17 mouse cellular contexts compared by ENCODE assay signal in genomic region chr11:77318478-77319118, GRCm38 (mm10).
"Had no signal": no experiment of that assay in that cellular context is flagged by ENCODE, and none has a peak within 500 bp of the region (broad histone marks: within the 10 kb centered on the region; RNA-seq: fewer than 3 reads in every experiment).

No protein-coding gene starts in this region.

- H3K9me3 ChIP-seq: heart, embryonic 13.5 days; heart, embryonic 15.5 days; hindbrain, embryonic 13.5 days; hindbrain, embryonic 15.5 days; limb, embryonic 13.5 days; limb, embryonic 15.5 days; liver, embryonic 12.5 days had no signal

- H3K4me3 ChIP-seq: gastrocnemius, adult 2 months; heart, adult 2 months; heart, embryonic 13.5 days; heart, embryonic 15.5 days; hindbrain, embryonic 13.5 days; hindbrain, embryonic 15.5 days; limb, embryonic 13.5 days; limb, embryonic 15.5 days; liver, embryonic 12.5 days had no signal

- DNase-seq: gastrocnemius, adult 2 months; gastrocnemius, postnatal 14 days; gastrocnemius, postnatal 36 days; kidney, adult 8-10 months; layer of hippocampus, postnatal 36 days; left cerebral cortex, postnatal 4 days had no signal

- H3K4me2 ChIP-seq: heart, embryonic 11.5 days; heart, embryonic 13.5 days; heart, embryonic 15.5 days; hindbrain, embryonic 13.5 days; hindbrain, embryonic 15.5 days; limb, embryonic 13.5 days; limb, embryonic 15.5 days; liver, embryonic 12.5 days had no signal

- H3K27me3 ChIP-seq: heart, embryonic 13.5 days; heart, embryonic 15.5 days; hindbrain, embryonic 13.5 days; hindbrain, embryonic 15.5 days; limb, embryonic 13.5 days; limb, embryonic 15.5 days; liver, embryonic 12.5 days had no signal

- H3K4me1 ChIP-seq: limb, embryonic 13.5 days; limb, embryonic 15.5 days had no signal

- ATAC-seq: hindbrain, postnatal 0 days; liver, embryonic 12.5 days had no signal

- H3K27ac ChIP-seq: heart, adult 2 months; heart, embryonic 13.5 days; heart, embryonic 15.5 days; hindbrain, embryonic 13.5 days; hindbrain, embryonic 15.5 days; hindbrain, postnatal 0 days; limb, embryonic 13.5 days; limb, embryonic 15.5 days; liver, embryonic 12.5 days; liver, embryonic 14.5 days had no signal

- H3K36me3 ChIP-seq: heart, embryonic 13.5 days; heart, embryonic 15.5 days; hindbrain, embryonic 13.5 days; hindbrain, embryonic 15.5 days; limb, embryonic 13.5 days; limb, embryonic 15.5 days; liver, embryonic 12.5 days had no signal

- H3K9ac ChIP-seq: heart, embryonic 13.5 days; heart, embryonic 15.5 days; hindbrain, embryonic 13.5 days; hindbrain, embryonic 15.5 days; limb, embryonic 13.5 days; limb, embryonic 15.5 days; liver, embryonic 12.5 days; liver, embryonic 14.5 days had no signal
